Mouse (Mus musculus): ENCODE data around the gene Ints6l.

The Ints6l gene

DNA sequence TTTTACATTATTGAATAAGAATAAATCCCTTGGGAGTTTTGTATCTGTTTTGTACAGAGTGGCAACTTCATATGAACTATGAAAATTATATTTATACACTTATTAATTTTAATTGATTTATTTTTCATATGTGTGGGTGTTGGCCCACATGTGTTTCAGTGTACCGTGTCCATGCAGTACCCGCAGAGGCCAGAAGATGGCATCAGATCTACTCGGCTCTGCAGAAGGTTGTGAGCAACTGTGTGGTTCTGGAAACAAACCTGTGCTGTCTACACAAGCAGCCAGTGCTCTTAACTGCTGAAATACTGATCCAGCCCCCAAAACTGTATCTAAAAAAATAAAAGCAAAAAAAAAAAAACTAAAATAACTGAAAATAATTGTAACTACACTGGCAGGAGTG is 76.6 kb downstream of the Ints6l start:
- peak; percentile 73 for DNase-seq (ENCODE audit: low spot score)

DNA sequence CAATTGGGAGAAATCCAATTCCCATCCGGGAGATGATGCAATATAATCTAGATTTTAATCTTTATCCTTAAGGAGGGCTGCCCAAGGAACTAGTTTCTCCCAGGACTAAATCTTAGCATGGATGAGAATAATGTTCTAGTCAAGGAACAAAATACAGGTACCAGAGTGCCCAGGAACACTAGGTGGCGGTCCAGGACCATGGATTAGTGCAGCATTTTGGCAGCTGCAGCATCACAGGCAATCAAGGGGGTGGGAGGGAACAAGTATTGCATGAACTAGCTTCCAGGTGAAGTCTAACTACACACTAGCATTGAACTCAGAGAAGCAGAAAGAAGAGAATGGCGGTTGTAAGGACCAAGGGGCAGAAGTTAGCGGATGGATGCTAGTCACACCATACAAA is 82.5 kb downstream of the Ints6l start:
- DNase-seq (ENCODE audit: low spot score) = peak; percentile 3

DNA sequence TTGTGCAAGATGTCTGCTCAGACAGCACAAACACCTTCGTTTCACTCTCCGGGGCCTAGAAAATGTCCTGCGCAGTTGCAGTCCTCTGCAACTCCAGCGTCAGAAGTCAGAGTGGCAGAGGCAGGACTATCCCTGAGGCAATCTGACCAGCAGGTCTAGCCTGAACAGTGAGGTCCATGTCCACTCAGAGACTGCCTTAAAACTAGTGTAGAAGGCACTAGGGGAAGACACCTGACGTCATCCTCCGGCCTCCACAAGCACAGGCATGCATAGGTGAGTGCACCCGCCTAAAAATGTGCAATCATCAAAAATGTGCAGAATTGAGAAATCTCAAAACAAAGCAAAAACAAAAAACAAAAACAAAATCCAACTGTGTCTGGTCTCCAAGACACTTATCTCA is 94.8 kb downstream of the Ints6l start, which contains the start of gene Gm648:
Gene Gm648 (minus strand): TSS at position 101 of the 400 bp plus-strand sequence.
- DNase-seq (ENCODE audit: low spot score) = no peak

DNA sequence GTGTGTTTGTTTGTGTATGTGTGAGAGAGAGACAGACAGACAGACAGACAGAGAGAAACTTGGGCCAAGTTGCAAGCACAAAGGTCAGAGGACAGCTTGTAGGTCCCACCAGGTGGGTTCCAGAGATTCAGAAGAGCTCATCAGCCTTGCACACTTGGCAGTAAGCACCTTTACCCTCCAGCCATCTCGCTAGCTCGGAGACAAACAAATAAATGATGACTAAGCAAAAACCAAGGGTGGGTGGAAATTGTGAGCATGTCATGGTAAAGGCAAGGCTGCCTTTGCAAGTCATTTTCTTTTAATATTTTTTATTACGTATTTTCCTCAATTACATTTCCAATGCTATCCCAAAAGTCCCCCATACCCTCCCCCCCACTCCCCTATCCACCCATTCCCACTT is 98.9 kb downstream of the Ints6l start:
- DNase-seq (ENCODE audit: low spot score) = no peak

All from layer of hippocampus, adult 11-12 months (tissue).